Mouse (Mus musculus) kidney, adult 2 months (tissue): Measurements from ENCODE around the gene Mcidas. TPM values are rescaled to one million over a fixed set of nuclear protein-coding genes. Genes with fewer than 3 reads are reported as not detected.

Experiments used
- DNase-seq: peaks from one replicate; pipeline ENCODE4 v3.0.0; 2021
- H3K27ac ChIP-seq: fragments of 200-500 bp; 2 replicates; pipeline ENCODE4 v1.5.1; 2012; ENCODE audit warnings: low read depth, low read length, control low read depth, inconsistent platforms; ENCODE audit not compliant: insufficient read depth
- H3K27me3 ChIP-seq: fragments of 200-500 bp; replicated peaks from 2 replicates; pipeline ENCODE4 v1.6.1; 2012; ENCODE audit warnings: mild to moderate bottlenecking, moderate library complexity, low read length, inconsistent platforms; ENCODE audit not compliant: control insufficient read depth, insufficient read depth
- H3K36me3 ChIP-seq: fragments of 200-500 bp; 2 replicates; pipeline ENCODE4 v1.6.1; 2012; ENCODE audit warnings: mild to moderate bottlenecking, moderate library complexity, low read length, inconsistent platforms; ENCODE audit not compliant: control insufficient read depth, insufficient read depth
- H3K4me1 ChIP-seq: fragments of 200-500 bp; 2 replicates; pipeline ENCODE4 v1.6.1; 2011; ENCODE audit warnings: low read length; ENCODE audit not compliant: control insufficient read depth, insufficient read depth
- H3K4me3 ChIP-seq: fragments of 200-500 bp; 2 replicates; pipeline ENCODE4 v1.5.1; 2011; ENCODE audit warnings: mild to moderate bottlenecking, low read depth, low read length, control low read depth; ENCODE audit not compliant: insufficient read depth
- CTCF ChIP-seq: fragments of 200-500 bp; conservative IDR thresholded peaks from 2 replicates; pipeline ENCODE4 v1.5.1; 2011; ENCODE audit warnings: low read depth, mild to moderate bottlenecking, control low read depth, low read length, moderate library complexity, mixed read lengths; ENCODE audit not compliant: insufficient read depth, insufficient read length
- POLR2A ChIP-seq: fragments of 200-500 bp; IDR thresholded peaks from one replicate; pipeline ENCODE4 v1.6.1; 2011; ENCODE audit warnings: low read depth, low read length, control low read depth
- WGBS: fragments of 180-500 bp; shearing (Covaris S2); methylation state at CpG from one replicate; pipeline ENCODE4 v1.1.7; 2018; 5-methylcytosine and 5-hydroxymethylcytosine counted together
- polyA plus RNA-seq: library from polyadenylated mRNA; depleted of rRNA; stranded (reverse); fragments of >200 nt; gene quantifications from 2 replicates; pipeline ENCODE4 v1.2.3, GENCODE M21; 2012

Mcidas gene
- polyA plus RNA-seq, 1 experiment: not detected

GRCm38 (mm10) chr13:112990346-112990745 is 3.3 kb upstream of the Mcidas start:
- TF ChIP-seq CTCF (no peak), POLR2A (no peak)
- Histone ChIP-seq H3K4me1 (peaks cover 6% of the 10 kb centered on the region; the same call in 1 of the 2 replicates), H3K27me3 (peaks cover 7% of the 10 kb centered on the region), H3K4me3 (no peak overlapping the region), H3K36me3 (no peaks in the 10 kb centered on the region), H3K27ac (no peak overlapping the region)
- 18% methylated on average over 4 of the region's 4 CpGs for WGBS
- no peak for DNase-seq

- 2% methylated on average over 25 of the region's 25 CpGs for WGBS
- Histone ChIP-seq H3K36me3 (no peaks in the 10 kb centered on the region), H3K27ac (no peak overlapping the region), H3K4me1 (peaks cover 6% of the 10 kb centered on the region; the same call in 1 of the 2 replicates), H3K27me3 (peaks cover 7% of the 10 kb centered on the region), H3K4me3 (peak overlapping the region; percentile 22; the same call in 1 of the 2 replicates)
- peak; percentile 81 for TF ChIP-seq CTCF
- no peak for TF ChIP-seq POLR2A
- DNase-seq: peak; percentile 75
These were observed 546 bp downstream of the Mcidas start for GRCm38 (mm10) chr13:112994191-112994590.

GRCm38 (mm10) chr13:112996407-112996806 is 2.8 kb downstream of the Mcidas start:
- no peak for TF ChIP-seq CTCF
- TF ChIP-seq POLR2A: no peak

GRCm38 (mm10) chr13:112997369-112997768 is 3.7 kb downstream of the Mcidas start:
- Histone ChIP-seq H3K27me3 (peaks cover 7% of the 10 kb centered on the region), H3K36me3 (no peaks in the 10 kb centered on the region), H3K27ac (no peak overlapping the region), H3K4me1 (peaks cover 3% of the 10 kb centered on the region; the same call in 1 of the 2 replicates), H3K4me3 (no peak overlapping the region)
- DNase-seq: no peak
- no peak for TF ChIP-seq CTCF
- 52% methylated on average over 6 of the region's 6 CpGs for WGBS

More at GRCm38 (mm10) chr13:112996407-112996806, 2.8 kb downstream of the Mcidas start:
- Histone ChIP-seq H3K4me3 (no peak overlapping the region), H3K36me3 (no peaks in the 10 kb centered on the region), H3K4me1 (peaks cover 3% of the 10 kb centered on the region; the same call in 1 of the 2 replicates), H3K27me3 (peaks cover 7% of the 10 kb centered on the region), H3K27ac (no peak overlapping the region)
- no peak for DNase-seq
- 27% methylated on average over 4 of the region's 4 CpGs for WGBS

- Histone ChIP-seq H3K4me1 (peaks cover 3% of the 10 kb centered on the region; the same call in 1 of the 2 replicates), H3K36me3 (no peaks in the 10 kb centered on the region), H3K4me3 (peak overlapping the region; percentile 1; the same call in 1 of the 2 replicates), H3K27ac (no peak overlapping the region), H3K27me3 (peaks cover 6% of the 10 kb centered on the region)
- WGBS: under 1% methylated on average over 46 of the region's 46 CpGs
- TF ChIP-seq POLR2A (no peak), CTCF (no peak)
- no peak for DNase-seq
These were observed 5.0 kb downstream of the Mcidas start for GRCm38 (mm10) chr13:112998427-112999201.

- Histone ChIP-seq H3K27me3 (no peaks in the 10 kb centered on the region), H3K4me1 (no peaks in the 10 kb centered on the region), H3K36me3 (no peaks in the 10 kb centered on the region), H3K27ac (no peak overlapping the region), H3K4me3 (no peak overlapping the region)
- TF ChIP-seq POLR2A (no peak), CTCF (no peak)
- 80% methylated on average over 3 of the region's 3 CpGs for WGBS
- DNase-seq: no peak
These were observed 6.4 kb downstream of the Mcidas start for GRCm38 (mm10) chr13:113000090-113000489.

GRCm38 (mm10) chr13:113000576-113001318 is 7.1 kb downstream of the Mcidas start:
- no peak overlapping the region for H3K27ac ChIP-seq
- no peaks in the 10 kb centered on the region for H3K4me1 ChIP-seq
- no peaks in the 10 kb centered on the region for H3K27me3 ChIP-seq
- no peak for DNase-seq
- TF ChIP-seq POLR2A: no peak
- TF ChIP-seq CTCF: no peak
- H3K4me3 ChIP-seq: no peak overlapping the region
- H3K36me3 ChIP-seq: no peaks in the 10 kb centered on the region
- WGBS: 66% methylated on average over 9 of the region's 9 CpGs
